Mouse (Mus musculus): ENCODE results near the gene Ece2. TPM values are rescaled to one million over a fixed set of nuclear protein-coding genes. Genes with fewer than 3 reads are reported as not detected.
A peak's percentile ranks its signal among the peaks of the same experiment; 100 is the strongest.
"Not testable (repeated sequence)": the region's sequence is repeated elsewhere in the genome, so short reads cannot be mapped to it uniquely, and the experiment has no call there.

Ece2 gene
- total RNA-seq, 2 experiments from 2014 or later, result 21.5 to 26.8 TPM

- DNase-seq (ENCODE audit: low spot score in 2 of 2), result peak; percentile 42 to 55
These were observed 8.2 kb upstream of the Ece2 start, which contains the start of gene Camk2n2 for GRCm38 (mm10) chr16:20621191-20621990. Gene Camk2n2, minus strand, starts transcription at chr16:20621287.

DNA sequence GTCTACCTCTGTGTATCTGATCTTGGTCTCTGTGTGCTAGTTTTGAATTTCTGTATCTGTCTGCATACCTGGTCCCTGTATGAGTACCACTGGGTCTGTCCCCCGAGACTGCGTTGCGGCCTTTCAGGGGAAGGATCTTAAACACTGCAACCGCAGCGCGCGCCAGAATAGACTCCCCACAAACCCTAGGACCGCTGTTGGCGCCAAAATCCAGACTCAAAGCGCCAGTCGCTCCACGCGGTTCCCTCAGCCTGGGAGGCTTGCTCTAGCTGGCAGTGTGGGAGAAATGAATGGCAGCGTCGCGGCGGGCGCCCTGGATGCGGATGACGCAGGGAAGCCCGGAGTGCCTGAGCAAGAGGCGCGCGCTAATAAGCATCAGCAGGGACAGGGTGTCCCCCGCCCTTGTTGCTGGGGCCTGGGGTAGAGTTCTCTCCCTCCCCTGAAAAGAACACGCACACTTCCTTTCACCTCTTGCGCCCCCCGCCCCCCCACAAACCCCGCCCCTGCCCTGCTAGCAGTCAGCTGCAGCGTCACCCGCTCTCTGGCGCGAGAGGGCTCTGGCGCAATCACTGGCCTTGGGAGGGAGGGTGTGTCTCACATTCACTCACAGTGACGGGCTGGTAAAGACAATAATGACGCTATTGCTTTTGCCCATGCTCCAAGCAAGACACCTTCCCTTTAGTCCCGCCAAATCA, 7.5 kb upstream of the Ece2 start:
- intact Hi-C loops (cut with DNase I), result no loop called here
- peak; percentile 73 to 76 for DNase-seq (ENCODE audit: low spot score in 2 of 2)

More at GRCm38 (mm10) chr16:20621191-20621990, 8.2 kb upstream of the Ece2 start, which contains the start of gene Camk2n2:
- intact Hi-C loops (cut with DNase I), result no loop called here

DNA sequence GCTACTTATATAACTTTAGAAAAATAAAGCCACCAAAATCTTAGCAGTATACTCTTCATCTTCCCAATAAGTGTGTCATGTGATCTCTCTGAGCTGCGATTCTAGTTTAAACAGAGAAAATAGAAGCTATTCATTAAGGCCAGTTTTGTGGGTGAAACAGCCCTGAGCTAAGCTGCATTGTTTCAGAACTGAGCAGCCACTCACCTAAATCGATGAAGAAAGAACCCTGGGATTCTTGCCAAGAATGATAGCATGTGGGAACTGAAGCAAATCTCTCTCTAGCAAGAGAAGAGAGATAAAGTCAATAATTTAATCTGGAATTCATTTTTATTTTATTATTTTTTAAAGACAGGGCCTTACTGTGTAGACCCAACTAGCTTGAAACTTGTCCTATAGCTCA, 6.4 kb upstream of the Ece2 start:
- DNase-seq (ENCODE audit: low spot score in 2 of 2), result no peak
- intact Hi-C loops (cut with DNase I), result no loop called here

DNA sequence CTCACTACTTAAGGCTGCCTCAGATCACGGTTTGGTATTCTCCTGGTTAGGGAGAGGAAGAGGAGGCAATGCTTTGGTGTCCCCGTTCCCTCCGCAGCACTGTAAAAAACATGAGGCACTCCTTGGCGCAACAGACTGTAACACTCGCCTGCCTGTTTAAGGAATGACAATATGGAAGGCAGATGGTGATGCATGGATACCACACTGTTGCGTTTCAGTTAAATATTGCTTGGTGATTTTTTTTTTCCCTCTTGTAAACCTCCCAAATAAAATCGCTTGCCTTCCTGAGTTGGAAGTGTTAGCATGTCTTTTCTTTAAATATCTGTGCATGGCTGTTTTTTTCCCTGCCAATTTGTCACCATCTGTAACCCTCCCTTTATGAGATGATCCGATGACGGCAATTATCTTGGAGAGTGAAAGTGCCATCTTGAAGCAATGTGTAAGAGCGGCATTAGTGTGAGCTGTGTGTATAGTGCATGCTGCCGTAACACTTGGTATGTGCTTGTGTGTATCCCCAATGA, 697 bp upstream of the Ece2 start:
- peak; percentile 53 to 90 for DNase-seq (ENCODE audit: low spot score in 2 of 2)

GRCm38 (mm10) chr16:20637410-20637809, 7.8 kb downstream of the Ece2 start:
- DNase-seq (ENCODE audit: low spot score in 2 of 2), result no peak
- intact Hi-C loops (cut with DNase I), result no loop called here

More for the DNA sequence above, 697 bp upstream of the Ece2 start:
- intact Hi-C loops (cut with DNase I), result no loop called here

- intact Hi-C loops (cut with DNase I), result no loop called here
- peak; percentile 38 to 56 for DNase-seq (ENCODE audit: low spot score in 2 of 2)
These were observed 8.7 kb downstream of the Ece2 start for GRCm38 (mm10) chr16:20638367-20638766.

DNA sequence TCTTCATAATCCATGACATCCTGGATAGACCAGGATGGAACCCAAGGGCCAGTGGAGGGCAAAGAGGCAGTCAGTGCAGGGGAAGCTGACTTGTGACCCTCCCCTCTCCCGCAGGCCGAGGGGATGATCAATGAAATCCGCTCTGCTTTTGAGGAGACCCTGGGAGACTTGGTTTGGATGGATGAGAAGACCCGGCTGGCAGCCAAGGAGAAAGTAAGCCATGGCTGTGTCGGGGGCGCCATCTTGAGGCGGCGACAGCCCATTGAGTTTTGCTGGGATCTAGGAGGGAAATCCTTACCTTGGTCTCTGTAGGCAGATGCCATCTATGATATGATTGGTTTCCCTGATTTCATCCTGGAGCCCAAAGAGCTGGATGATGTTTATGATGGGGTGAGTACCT, 12.5 kb downstream of the Ece2 start:
- peak; percentile 78 to 87 for DNase-seq (ENCODE audit: low spot score in 2 of 2)
- intact Hi-C loops (cut with DNase I), result loop anchor here (5.0 kb wide), 2 partner anchors 75 to 125 kb away; partner anchors contain the start of gene Dvl3

DNA sequence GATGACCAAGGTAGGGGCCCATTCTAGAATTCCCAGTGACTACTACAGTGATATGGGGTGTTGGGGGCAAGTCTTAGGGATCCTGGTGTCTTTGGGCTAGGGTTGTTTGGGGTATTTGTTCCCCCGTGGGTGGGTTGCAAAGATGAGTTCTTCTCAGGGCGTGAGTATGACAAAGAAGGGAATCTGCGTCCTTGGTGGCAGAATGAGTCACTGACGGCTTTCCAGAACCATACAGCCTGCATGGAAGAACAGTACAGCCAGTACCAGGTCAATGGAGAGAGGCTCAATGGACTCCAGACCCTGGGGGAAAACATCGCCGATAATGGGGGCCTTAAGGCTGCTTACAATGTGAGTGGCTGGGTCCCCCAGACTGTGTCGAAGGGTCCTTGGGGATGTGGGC, 14.3 kb downstream of the Ece2 start:
- intact Hi-C loops (cut with DNase I), result loop anchor here (5.0 kb wide), 2 partner anchors 77 to 127 kb away; partner anchors contain the start of gene Dvl3
- DNase-seq (ENCODE audit: low spot score in 2 of 2), result no peak

DNA sequence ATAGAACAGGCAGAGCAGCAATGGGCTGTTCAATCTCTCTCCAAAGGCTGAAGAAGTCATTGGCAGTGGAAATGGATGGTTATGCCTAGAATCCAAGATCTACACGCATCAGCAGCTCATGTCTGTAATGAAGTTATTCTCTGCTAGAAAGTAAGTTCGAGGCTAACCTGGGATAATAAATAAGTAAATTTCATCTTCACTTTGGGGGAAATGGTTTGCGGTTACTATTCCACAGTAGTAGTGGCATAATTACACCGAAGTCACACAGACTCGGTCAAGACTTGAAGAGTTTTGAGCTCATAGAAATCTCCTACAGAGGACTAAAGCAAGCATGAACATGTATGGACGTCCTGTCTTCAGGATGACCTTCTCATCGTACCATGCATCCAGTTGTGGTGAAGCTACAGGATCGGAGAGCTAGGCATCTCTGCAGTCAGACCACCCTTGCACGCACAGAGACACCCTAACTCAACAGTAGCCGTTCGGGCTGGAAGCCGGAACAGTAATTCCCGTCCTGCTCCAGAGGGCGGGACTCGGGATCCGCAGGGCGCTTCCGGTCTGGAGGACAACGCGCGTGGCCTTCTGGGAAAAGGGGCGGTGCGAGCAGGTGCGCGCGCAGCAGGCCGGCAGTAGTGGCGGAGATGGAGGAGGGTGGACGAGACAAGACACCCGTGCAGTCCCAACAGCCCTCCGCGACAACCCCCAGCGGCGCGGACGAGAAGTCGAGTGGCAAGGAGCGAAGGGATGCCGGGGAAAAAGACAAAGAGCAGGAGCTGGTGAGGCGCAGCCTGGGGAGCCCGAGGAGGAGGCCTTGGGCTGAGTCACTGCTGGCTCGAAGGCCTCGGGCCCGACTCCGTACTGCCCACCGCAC, 21.7 kb downstream of the Ece2 start, which contains the start of gene Psmd2:
Psmd2 (plus strand) TSS at position 577 of the 871 bp plus-strand sequence.
- DNase-seq (ENCODE audit: low spot score in 2 of 2), result peak; percentile 96 to 97
- intact Hi-C loops (cut with DNase I), result loop anchor here (1.0 to 5.0 kb wide), 3 partner anchors 41 to 153 kb away; partner anchors contain the start of genes Alg3, Ap2m1, Eef1akmt4 and Eif2b5

DNA sequence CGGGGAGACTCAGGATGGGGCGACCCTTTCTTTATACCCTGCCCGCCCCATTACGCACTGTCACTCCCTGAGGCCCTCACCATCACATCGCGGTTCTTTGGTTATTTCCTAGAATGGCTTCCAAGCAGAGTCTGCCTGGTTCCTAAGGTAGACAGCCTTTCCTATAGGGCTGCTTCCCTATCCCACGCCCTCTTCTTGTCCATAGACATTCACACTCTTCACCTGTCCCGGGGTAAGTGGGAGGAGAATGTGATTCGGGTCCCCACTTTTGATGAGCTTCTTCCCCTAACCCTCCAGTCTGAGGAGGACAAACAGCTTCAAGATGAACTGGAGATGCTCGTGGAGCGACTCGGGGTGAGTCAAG, 22.3 kb downstream of the Ece2 start:
- intact Hi-C loops (cut with DNase I), result loop anchor here (1.0 to 5.0 kb wide), 3 partner anchors 41 to 154 kb away; partner anchors contain the start of genes Alg3, Ap2m1, Eef1akmt4 and Eif2b5
- no peak for DNase-seq (ENCODE audit: low spot score in 2 of 2)

GRCm38 (mm10) chr16:20653315-20653714, 23.7 kb downstream of the Ece2 start:
- DNase-seq (ENCODE audit: low spot score in 2 of 2), result no peak
- intact Hi-C loops (cut with DNase I), result loop anchor here (5.0 kb wide), 1 partner anchor 116 kb away; the partner anchor contains the start of gene Ap2m1

DNA sequence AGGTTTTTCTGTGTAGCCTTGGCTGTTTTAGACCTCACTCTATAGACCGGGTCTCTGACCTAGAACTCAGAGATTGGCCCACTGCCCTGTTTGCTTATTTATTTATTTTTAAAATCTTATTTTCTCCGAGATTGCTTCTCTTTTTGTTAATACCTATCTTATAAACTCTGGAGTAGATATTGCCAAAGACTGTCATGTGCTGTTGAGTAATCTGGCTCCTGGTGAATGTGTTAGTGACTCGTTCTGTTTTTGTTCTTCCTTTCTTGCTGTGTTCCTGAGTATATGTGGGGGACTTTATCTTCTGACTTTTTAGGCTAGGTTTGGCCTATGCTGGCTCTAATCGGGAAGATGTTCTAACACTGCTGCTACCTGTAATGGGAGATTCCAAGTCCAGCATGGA, 28.0 kb downstream of the Ece2 start:
- no peak for DNase-seq (ENCODE audit: low spot score in 2 of 2)
- intact Hi-C loops (cut with DNase I), result no loop called here

- intact Hi-C loops (cut with DNase I); DNase-seq (ENCODE audit: low spot score in 2 of 2): not testable (repeated sequence)
These were observed 38.4 kb downstream of the Ece2 start, which contains the start of gene Eif4g1 for GRCm38 (mm10) chr16:20668013-20668412. Gene Eif4g1, plus strand, starts transcription at chr16:20668313.

- intact Hi-C loops (cut with DNase I), result no loop called here
- DNase-seq (ENCODE audit: low spot score in 2 of 2), result no peak
These were observed 40.7 kb downstream of the Ece2 start for GRCm38 (mm10) chr16:20670291-20670690.

- intact Hi-C loops (cut with DNase I), result loop anchor here (2.0 kb wide), 1 partner anchor 23 kb away; no protein-coding TSS in a partner anchor
These were observed 42.3 kb downstream of the Ece2 start for GRCm38 (mm10) chr16:20671886-20672285.

GRCm38 (mm10) chr16:20672500-20672902, 42.9 kb downstream of the Ece2 start:
- peak; percentile 96 to 98 for DNase-seq (ENCODE audit: low spot score in 2 of 2)
- intact Hi-C loops (cut with DNase I), result loop anchor here (2.0 kb wide), 1 partner anchor 22 kb away; no protein-coding TSS in a partner anchor

More at GRCm38 (mm10) chr16:20671886-20672285, 42.3 kb downstream of the Ece2 start:
- no peak for DNase-seq (ENCODE audit: low spot score in 2 of 2)

GRCm38 (mm10) chr16:20672965-20673705, 43.5 kb downstream of the Ece2 start:
- intact Hi-C loops (cut with DNase I), result loop anchor here (2.0 kb wide), 1 partner anchor 22 kb away; no protein-coding TSS in a partner anchor
- DNase-seq (ENCODE audit: low spot score in 2 of 2), result peak in 1 of 2 experiments; percentile 25
